Mouse (Mus musculus) spleen, postnatal 14 days (tissue): ENCODE measurements around the gene Adamtsl3.

ENCODE experiments used
- DNase-seq, 2 experiments: peaks; one replicate each; pipeline ENCODE4 v3.0.0; 2021 to 2022; ENCODE audit warnings: low spot score in 2 of 2

The Adamtsl3 gene

DNA sequence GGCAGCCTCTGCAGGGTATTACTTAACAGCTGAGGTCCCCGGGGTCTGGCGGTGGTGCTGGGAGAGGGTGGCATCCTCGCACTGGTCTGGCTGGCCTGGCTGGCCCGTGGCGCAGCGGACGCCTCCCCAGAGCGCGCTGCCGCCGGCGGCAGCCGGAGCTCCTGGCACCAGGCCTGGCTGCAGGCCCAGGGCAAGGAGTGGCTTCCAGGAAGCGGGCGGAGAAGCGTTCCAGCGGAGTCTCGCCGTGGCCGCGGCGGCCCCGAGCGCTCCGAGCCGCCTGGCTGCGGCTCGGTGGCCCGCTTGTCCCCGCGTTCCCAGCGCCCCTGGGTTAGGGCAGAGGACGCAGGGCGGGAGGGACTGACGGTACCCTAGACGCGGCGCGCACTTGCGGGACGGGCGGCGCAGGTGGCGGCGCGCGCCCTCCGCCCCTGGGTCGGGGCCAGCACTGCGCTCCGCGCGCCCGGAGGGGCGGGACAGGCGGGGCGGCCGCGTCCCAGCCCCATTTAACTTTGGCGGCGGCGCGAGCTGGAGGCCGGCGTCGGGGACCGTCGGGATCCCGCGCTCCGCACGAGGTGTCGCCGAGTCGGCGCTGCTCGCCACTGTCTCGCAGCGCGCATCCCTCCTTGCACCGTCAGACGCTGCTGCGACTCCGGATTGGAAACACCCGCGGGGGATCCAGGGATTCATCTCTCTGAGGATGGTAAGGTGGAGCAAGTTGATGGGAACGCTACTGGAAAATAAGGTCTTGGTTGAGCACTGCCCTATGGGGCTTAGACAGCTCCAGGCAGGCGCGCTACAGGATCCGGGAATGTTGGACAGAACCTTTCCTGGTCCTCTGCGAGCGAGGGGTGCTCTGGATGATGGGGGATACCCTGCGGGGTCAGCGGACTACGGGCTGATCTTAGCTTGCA lies at the start of gene Adamtsl3:
Gene Adamtsl3, plus strand, starts transcription at position 484 of the 911 bp plus-strand sequence.
- no peak for DNase-seq

DNA sequence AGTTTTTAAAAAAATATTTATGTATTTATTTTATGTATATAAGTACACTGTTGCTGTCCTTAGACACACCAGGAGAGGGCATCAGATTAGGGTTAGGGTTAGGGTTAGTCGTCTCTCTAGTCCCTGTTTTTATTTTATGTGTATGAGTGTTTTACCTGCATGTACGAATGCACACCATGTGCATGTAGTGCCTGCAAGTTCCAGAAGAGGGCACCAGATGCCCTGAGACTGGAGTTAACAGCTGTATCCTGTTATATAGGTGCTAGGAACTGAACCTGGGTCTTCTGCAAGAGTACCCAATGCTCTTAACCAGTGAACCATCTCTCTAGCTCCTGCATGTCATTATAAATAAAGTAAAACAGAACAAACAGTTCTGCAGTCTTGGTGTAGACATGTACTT lies 48.3 kb upstream of the Adamtsl3 start:
- DNase-seq = no peak

DNA sequence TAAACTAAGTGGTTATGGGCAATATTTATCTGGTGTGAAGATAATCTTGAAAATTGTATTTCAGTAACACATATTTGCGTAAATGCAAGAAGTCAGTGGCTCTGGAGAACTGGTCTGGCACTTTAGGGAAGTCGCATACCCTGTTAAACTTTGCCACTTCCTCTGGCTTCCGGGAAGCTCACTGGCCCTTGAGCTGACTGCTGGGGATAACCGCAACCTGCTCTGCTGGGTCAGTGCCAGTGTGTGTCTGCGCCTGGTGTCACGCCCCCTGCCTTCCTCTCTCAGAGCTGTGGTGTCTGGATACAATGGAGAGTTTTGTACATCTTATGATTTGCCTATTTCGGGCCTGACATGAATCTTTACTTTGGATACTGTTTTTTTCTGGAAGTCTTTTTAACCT lies 42.1 kb upstream of the Adamtsl3 start:
- DNase-seq = no peak

DNA sequence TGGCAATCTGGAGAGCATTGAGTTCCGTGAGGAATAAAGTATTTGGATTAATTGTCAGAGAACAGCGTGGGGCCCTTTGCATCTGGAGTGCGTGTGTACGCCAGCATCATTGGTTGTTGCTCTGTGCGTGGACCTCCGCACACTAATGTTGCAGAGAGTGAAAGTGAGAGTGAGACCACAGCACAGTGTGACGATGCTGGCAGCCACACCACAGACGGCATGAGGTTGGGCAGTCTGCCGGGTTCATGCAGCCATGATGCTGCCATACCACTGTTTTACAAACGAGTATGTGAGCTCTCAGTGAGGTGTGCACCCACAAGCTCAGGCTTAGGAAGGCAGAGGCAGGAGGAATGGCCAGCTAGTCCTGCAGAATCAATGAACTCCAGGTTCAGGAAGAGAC lies 41.4 kb upstream of the Adamtsl3 start:
- DNase-seq = no peak

DNA sequence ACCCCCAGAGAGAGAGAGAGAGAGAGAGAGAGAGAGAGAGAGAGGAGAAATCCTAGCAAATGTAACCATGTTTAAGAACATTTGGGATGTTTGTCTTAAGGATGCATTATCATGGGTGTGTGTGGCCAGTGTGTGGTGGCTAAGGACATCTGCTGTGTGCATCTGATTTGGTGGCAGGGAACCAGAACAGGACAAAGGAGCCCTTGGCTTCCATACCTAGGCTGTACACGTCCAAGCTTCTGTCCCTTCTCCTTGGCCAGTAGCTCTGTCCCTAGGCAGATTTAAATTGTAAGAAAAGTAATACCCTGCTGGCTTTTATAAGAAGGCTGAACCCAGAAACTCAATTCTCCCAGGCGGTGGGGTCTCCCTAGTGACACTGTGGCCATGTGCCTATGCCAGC lies 40.9 kb upstream of the Adamtsl3 start:
- DNase-seq = no peak

DNA sequence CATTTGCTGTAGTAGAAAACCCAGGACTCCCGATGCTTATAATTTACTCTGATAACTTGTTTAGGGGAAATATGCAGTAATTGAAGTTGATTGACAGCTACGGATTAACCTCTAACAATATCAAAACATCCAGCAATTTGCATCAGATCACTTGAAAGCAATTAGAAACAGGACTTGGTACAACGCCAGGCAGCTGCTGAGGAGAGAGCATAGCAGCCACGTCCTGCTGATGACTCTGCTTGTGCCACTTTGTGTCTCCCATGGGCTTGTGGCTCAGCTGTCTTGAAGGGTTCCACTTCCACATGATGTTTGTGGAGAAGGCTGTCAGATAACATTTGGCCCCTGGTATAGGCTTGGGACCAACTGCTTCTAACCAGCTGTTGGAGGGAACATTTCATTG lies 27.1 kb upstream of the Adamtsl3 start:
- no peak for DNase-seq

DNA sequence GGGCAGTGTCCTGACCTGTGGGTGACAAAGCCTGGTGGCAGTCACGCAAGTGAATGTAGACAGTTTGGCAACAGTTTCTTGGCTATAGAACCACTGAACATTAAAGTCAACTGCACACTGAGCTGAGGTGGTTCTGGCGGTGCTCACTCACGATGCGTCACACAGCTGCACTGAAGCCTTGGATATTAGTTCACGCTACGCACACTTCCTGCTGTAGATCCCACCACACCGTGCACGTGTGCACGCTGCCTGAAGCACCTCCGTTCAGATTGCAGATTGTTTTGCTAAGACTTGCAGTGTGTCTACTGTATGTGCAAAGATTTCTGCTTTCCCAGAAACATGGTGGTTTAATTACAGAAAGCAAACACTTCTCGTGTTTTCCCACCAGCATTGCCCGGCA lies 17.0 kb upstream of the Adamtsl3 start:
- no peak for DNase-seq

DNA sequence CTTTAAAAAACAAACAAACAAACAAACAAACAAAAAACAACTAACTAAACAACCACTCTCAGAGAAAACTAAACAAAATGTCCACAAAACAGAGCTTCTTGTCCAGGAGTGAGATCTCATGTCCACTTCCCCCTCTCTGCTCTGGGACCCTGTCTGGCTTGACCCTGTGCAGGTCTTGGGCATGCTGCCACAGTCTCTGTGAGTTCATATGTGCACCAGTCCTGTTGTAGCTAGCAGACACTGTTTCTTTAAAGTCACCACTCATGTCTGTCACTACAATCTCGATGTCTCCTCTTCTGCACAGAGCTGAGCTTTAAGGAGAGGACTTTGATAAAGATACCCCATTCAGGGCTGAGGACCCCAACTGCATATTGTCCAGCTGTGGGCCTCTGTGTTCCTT lies 8.9 kb upstream of the Adamtsl3 start:
- no peak for DNase-seq

DNA sequence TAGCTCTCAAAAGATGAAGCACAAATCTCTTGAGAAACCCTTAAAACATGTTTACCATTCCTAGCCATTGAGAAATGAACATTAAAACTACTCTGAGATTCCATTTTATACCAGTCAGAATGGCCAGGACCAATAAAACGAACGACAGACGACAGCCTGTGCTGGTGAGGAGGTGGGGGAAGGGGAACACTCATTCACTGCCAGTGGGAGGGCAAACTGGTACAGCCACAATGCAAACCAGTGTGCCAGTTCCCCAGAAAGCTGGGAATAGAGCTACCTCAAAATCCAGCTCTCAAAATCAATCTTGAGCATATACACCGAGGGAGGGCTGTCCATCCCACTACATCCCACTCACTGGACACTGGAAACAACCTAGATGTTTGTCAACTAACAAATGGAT lies 8.3 kb upstream of the Adamtsl3 start:
- no peak for DNase-seq

DNA sequence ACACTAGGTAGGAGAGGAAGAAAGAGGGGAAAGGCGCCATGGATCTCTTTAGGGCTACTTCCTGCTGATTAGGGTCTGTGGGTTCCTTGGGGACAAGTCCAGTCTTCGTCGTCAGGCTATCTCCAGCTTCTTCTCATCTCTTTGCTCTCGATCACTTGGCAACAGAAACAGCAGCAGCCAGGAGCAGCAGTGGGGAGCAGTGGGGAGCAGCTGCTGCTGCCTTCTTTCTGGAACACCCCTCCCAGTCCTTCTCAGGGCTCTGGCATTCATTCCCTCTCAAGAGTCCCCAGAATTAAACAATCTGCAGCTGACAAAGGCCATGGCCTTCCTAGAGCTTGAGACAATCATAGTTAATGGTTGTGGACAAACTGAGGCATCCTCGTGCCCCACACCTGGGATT lies 7.6 kb upstream of the Adamtsl3 start:
- no peak for DNase-seq

DNA sequence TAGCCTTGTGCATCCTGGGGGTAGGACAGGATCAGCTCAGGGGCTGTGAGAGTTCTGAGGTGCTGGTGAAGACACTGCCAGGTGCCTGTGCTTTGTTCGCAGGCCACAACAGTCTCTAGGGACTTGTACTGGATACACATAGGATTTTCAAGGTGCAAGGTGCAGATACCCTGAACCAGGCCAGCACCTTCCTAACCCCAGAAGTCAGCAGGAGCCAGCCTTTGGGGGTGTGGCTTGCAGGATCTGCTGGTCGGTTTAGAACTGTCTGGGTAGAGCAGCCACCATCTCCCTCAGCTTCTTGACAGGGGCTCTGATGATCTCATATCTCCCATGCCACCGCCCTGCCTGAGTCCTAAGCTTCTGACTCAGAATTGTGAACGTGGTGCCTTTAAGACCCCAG lies 5.7 kb upstream of the Adamtsl3 start:
- no peak for DNase-seq

DNA sequence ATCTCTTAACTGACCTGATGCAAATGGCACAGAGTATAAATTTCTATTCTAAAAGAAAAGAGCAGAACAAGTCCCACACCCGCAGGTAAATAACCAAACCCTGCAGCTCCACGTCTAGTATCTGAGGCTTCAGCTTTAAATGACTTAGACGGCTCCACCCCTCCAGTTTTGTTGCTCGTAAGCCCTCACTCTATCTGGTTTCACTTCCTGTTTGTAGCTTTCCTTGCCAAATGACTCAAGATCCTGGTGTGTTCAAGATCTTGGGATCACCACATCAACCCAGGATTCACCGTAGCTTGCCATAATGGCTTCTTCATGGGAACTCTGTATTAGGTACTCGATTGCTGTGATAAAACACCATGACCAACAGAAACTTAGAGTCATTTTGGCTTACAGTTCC lies 4.6 kb upstream of the Adamtsl3 start:
- DNase-seq = no peak

DNA sequence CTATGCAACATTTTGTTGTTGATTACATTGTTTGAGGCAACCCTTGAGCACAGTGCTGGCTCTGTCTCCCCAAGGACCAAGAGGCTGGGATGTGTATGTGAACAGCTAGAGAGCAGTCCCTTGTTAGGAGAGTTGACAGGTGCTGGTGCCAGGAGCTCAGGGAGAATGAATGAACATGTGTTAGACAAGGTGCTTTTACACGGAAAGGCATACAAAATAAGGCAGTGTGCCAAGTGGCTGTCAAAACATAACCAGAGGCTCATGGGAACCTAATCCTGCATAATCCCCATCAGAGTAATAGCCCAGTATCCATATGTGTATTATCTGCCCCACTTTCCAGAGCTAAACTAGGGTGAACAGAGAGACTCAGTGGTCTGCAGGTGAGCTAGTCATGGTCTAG lies 1.5 kb upstream of the Adamtsl3 start:
- no peak for DNase-seq

DNA sequence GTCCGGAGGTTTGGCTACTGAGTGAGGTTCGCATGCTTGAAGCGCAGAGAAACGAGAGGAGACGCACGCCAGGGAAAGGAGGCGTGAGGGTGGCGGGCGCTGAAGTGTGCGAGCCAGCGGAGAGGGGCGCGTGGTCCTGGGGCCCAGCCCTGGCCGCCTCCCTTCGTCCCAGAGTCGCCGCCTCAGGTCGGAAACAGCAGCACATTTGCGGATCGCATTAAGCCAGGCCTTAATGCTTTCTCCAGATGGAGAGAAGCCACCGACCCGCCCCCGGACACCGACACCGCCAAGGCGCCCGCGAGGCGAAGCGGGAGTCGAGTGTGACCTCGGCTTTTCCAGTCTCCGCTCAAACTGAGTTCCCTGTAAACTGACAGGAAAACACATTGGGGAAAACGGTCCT lies 638 bp downstream of the Adamtsl3 start:
- DNase-seq = no peak

DNA sequence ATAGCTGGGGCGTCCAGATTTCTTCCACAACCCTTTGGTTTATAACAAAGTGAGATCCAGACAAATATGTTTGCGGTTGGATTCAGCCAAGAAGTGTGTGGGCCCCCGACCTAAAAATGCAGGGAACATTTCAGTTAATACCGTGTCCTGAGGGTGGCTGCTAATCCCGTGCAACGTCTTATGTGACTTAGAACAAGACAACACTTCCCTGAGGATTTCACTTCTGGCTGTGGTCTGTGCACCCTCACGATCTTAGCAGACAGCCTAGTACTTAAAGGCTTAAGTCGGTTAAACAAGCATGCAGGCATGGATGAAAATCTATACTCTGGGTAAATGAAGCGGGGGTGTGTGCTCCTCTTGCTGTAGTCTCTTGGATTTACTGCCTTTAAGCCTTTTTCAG lies 2.6 kb downstream of the Adamtsl3 start:
- no peak for DNase-seq

DNA sequence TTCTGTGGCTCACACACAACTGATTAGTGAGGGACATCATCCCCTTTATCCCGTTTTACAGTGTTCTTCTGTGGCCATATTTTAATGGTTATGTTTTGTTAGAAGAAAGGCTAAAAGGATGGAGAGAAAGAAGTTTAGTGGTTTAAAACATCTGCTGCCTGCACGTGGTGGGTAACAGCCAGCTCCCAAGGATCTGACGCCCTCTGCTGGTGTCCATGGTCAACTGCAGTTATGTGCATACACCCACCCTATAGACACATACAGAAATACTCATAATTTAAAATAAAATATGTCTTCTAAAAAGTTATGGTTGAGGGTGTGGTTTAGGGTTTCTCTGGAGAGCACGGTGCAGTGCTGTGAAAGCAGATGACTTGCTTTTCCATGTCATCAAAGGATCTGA lies 3.0 kb downstream of the Adamtsl3 start:
- DNase-seq = no peak

DNA sequence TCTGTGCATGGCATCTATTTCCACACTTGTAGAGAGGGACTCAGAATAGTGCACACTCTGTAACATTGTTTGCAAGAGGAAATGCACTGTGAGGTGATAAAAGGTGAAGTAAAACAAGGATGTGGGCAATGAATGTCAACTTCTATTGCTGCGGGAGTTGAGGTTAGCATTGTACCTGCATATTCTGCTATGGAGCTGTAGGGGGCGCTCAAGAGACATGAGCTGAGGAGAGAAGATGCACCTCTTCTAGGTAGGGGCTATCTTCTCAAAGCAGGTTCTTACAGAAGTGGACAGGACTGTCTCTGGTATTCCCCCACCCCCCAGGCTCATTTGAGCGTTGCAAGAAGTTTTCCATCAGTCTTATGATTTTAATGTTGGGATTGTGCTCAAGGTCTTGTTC lies 3.7 kb downstream of the Adamtsl3 start:
- no peak for DNase-seq

DNA sequence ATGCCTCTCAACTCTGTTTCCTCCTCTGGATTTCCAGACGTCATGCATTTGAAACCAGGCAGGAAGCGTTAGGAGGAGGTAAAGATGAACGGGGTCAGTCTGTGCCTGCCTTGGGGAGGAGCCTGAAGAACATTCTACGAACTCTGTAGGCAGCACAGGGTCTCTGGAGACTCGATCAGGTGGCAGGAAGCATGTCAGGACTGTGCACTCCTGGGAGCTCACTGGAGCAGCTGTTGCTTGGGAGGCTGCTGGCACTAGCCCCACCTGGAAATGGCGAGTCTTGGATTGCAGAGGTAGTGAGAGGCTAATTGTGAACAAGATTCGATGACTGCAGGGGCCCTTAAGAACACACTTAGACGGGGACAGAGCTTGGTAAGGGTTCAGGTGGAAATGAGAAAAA lies 6.0 kb downstream of the Adamtsl3 start:
- DNase-seq = no peak

DNA sequence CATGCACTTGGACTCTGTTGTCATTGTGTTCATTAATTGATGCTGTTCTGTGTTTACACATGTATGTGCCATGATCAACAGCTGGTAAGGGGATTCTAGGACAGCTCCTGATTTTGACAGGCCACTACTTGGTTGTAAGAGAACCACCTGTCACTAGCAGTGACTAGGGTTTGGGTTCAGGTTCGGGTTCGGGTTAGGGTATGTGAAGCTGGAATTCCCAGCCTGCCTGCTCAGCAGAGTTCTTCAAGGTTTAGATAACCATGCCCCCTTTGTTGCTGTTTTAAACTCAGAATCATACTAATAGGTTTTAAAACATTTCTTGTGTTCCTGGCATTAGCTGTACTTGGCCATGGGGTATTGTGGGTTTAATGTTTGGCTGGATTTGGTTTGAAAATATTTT lies 11.2 kb downstream of the Adamtsl3 start:
- DNase-seq = no peak

DNA sequence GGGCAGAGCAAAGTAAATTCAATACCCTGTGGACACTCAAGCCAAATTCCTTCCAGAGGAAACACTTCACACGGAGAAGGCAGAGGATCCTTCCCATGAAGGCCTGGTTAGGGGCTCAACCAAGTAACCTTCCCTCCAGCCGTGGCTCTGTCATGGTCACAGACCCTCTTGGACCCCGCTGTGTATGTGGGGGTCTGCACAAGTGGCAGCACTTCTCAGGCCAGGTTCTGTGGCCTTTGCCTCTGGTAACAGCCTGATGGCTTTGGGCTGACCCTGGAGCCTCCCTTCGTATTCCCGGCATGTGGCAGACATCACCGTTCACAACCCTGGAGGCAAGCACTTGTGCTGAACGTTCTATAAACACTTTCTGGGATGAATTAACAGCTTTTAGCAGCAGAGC lies 14.3 kb downstream of the Adamtsl3 start:
- no peak for DNase-seq

DNA sequence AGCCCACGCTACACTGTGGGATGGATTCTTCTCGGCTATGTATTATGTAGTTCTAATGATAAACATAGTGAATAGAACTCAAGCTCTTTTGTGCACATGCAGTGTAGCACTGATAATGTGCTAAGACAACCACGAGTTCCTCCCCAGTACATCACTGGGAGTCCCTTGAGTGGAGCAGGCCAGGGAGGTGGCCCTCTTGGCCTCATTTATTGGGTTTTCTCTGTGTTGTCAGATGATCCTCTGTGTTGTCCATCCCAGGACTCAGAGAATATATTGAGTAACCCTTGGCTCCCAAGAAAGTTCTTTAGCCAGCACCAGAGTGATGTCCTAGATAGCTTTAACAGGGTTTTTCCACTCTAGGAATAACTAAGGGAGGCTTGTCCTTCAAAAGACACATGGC lies 14.9 kb downstream of the Adamtsl3 start:
- no peak for DNase-seq

DNA sequence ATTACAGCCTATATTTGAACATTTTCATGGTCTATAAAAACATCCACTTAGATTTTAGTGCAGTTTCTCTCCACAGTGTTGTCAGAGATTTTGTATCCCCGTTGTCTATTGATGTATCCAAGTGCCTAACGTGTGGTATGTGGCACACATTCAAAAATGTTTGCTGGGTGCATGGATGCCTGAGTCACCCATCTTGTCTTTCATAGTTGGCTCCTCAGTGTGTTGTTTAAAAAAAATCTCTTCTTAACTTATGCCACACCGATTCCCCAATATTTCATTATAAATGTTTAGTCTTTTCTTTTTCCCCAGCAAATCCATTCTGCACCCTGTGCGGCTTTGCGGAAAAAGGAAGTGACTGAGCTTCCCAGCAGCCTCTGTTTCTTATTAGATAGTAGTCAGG lies 23.7 kb downstream of the Adamtsl3 start:
- DNase-seq = no peak

DNA sequence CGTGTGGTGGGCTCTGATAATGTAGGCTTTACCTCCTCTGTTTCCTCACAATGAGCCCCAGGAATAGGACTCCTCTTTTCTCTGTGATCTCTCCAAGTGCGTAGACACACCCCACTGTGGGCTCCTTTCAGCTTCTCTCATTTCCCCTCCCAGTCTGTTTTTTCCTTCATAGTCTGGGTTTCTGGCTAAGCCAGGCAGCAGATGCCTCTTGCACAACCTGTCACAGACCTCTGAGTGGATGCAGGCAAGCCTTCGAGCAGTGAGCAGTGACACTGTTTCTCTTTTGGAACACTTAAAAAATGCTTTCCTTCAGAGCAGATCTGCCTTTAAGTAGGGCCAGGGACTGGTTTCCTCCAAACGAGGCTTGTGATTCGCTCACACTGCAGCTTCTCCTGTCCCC lies 24.2 kb downstream of the Adamtsl3 start:
- no peak for DNase-seq

DNA sequence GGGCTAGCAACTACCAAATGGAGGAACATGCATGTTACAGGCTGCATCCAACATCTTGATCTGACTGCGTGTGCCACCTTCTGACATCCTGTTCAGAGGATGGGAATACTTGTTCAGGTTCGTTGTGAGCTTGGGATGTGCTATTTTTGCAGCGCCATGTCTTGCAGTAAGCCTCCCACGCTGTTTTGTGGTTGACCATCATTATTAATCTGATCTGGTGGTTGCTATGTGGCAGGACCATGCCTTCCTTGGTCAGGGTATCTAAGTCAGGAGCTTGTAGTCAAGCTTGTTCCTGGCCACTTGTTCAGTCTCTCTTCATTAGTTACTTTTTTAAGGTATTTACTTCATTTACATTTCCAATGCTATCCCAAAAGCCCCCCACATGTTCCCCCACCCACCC lies 24.7 kb downstream of the Adamtsl3 start:
- DNase-seq = no peak
